ENCODE assay signal across 14 mouse cellular contexts in genomic region chr2:145770730-145771536, GRCm38 (mm10).
DNase-seq lines count a peak whose midpoint lies in the region; ATAC-seq and TF ChIP-seq lines count a peak whose summit lies in the region.
"Had no signal": no experiment of that assay in that cellular context is flagged by ENCODE, and none has a peak within 500 bp of the region (broad histone marks: within the 10 kb centered on the region; RNA-seq: fewer than 3 reads in every experiment).

No protein-coding gene starts in this region.

- no peak overlapping the region for H3K4me3 ChIP-seq in heart, embryonic 13.5 days
- H3K4me3 ChIP-seq in limb, embryonic 15.5 days: no peak overlapping the region
- H3K4me3 ChIP-seq in intestine, postnatal 0 days (ENCODE audit: low read depth, low read length): no peak overlapping the region
- H3K4me3 ChIP-seq: hindbrain, embryonic 10.5 days; liver, embryonic 13.5 days had no signal

- 58% methylated on average over 7 of the region's 7 CpGs for WGBS in heart, embryonic 13.5 days
- 53% methylated on average over 7 of the region's 7 CpGs for WGBS in limb, embryonic 15.5 days
- WGBS in intestine, postnatal 0 days: 73% methylated on average over 7 of the region's 7 CpGs

- no peaks in the 10 kb centered on the region for H3K27me3 ChIP-seq in heart, embryonic 13.5 days (replicated peaks)
- H3K27me3 ChIP-seq in limb, embryonic 15.5 days: no peaks in the 10 kb centered on the region
- no peaks in the 10 kb centered on the region for H3K27me3 ChIP-seq in intestine, postnatal 0 days (replicated peaks; ENCODE audit: control insufficient read depth, insufficient read depth, low read length)
- H3K27me3 ChIP-seq: liver, embryonic 13.5 days had no signal

- DNase-seq in heart, adult 11 months: peak; percentile 94
- DNase-seq in heart, postnatal 25 days (ENCODE audit: low spot score): no peak
- DNase-seq in ovary, postnatal 14 days (ENCODE audit: low spot score): peak; percentile 25
- DNase-seq in ovary, postnatal 10 days (ENCODE audit: low spot score): no peak
- no peak for DNase-seq in cerebellum, postnatal 14 days
- DNase-seq: cerebellum, adult 11-12 months; liver, embryonic 13.5 days; thymus, postnatal 36 days had no signal

- H3K4me2 ChIP-seq in heart, embryonic 13.5 days: peak overlapping the region; percentile 29; the same call in 1 of the 2 replicates
- H3K4me2 ChIP-seq in limb, embryonic 15.5 days: no peak overlapping the region
- H3K4me2 ChIP-seq in intestine, postnatal 0 days (replicated peaks; ENCODE audit: low read depth): no peak overlapping the region
- H3K4me2 ChIP-seq: liver, embryonic 13.5 days had no signal

- no peak for TF ChIP-seq CTCF in intestine, postnatal 0 days (IDR thresholded peaks at IDR 0.05; ENCODE audit: low read depth)

- peaks cover 34% of the 10 kb centered on the region for H3K4me1 ChIP-seq in heart, embryonic 13.5 days
- H3K4me1 ChIP-seq in limb, embryonic 15.5 days: peaks cover 18% of the 10 kb centered on the region
- H3K4me1 ChIP-seq in intestine, postnatal 0 days (replicated peaks; ENCODE audit: control insufficient read depth, insufficient read depth, low read length): no peaks in the 10 kb centered on the region

- peak overlapping the region; percentile 69 for H3K27ac ChIP-seq in heart, embryonic 13.5 days (replicated peaks)
- peak overlapping the region; percentile 70 for H3K27ac ChIP-seq in limb, embryonic 15.5 days
- no peak overlapping the region for H3K27ac ChIP-seq in intestine, postnatal 0 days (ENCODE audit: low read depth, low read length)
- H3K27ac ChIP-seq: liver, embryonic 13.5 days; macrophage had no signal

- H3K36me3 ChIP-seq in heart, embryonic 13.5 days: 0 out of 2 replicates have a peak, but pooled peaks cover 8% of the 10 kb centered on the region
- H3K36me3 ChIP-seq in limb, embryonic 15.5 days: no peaks in the 10 kb centered on the region
- no peaks in the 10 kb centered on the region for H3K36me3 ChIP-seq in intestine, postnatal 0 days (ENCODE audit: control insufficient read depth, insufficient read depth)
- H3K36me3 ChIP-seq: hindbrain, embryonic 10.5 days; liver, embryonic 13.5 days had no signal

- no peak overlapping the region for H3K9ac ChIP-seq in heart, embryonic 13.5 days
- no peak overlapping the region for H3K9ac ChIP-seq in limb, embryonic 15.5 days
- no peak overlapping the region for H3K9ac ChIP-seq in intestine, postnatal 0 days (ENCODE audit: low read depth, low read length)
- H3K9ac ChIP-seq: liver, embryonic 13.5 days had no signal

- intact Hi-C loops in heart, postnatal 25 days (cut with DNase I): no loop called here

- no peaks in the 10 kb centered on the region for H3K9me3 ChIP-seq in heart, embryonic 13.5 days
- H3K9me3 ChIP-seq in limb, embryonic 15.5 days: no peaks in the 10 kb centered on the region
- no peaks in the 10 kb centered on the region for H3K9me3 ChIP-seq in intestine, postnatal 0 days (ENCODE audit: control insufficient read depth)
- H3K9me3 ChIP-seq: hindbrain, embryonic 10.5 days; liver, embryonic 13.5 days had no signal

- ATAC-seq in heart, embryonic 13.5 days (ENCODE audit: extremely low read depth, insufficient number of reproducible peaks, low FRiP score, low TSS enrichment): no peak; the same call in 1 of the 2 replicates
- ATAC-seq in limb, embryonic 15.5 days (ENCODE audit: insufficient number of reproducible peaks, low FRiP score, low TSS enrichment, low read depth): peak; percentile 66
- ATAC-seq in intestine, postnatal 0 days: no peak
- ATAC-seq: activated CD4-positive, CD25-positive, alpha-beta regulatory T cell, adult 4 months had no signal

Comparison
In these comparisons a context has a peak if more than half of its experiments do, and no peak if none do; other contexts are left out.
1. DNase-seq: peak in heart, adult 11 months (single experiment) and ovary, postnatal 14 days (single experiment); none in heart, postnatal 25 days (single experiment), ovary, postnatal 10 days (single experiment) and cerebellum, postnatal 14 days (0 of 2).